Mouse (Mus musculus): ENCODE data around the gene 2410004P03Rik. TPM values are rescaled to one million over a fixed set of nuclear protein-coding genes. Genes with fewer than 3 reads are reported as not detected.

Gene 2410004P03Rik
- polyA plus RNA-seq (2012; rRNA removed): 0.05 and 0.06 TPM in 2 replicates

- Histone ChIP-seq H3K36me3 (ENCODE audit: control insufficient read depth, insufficient read depth, low read length) (no peaks in the 10 kb centered on the region), H3K4me3 (ENCODE audit: low read depth, low read length) (peak within 1 kb of the TSS; percentile 65), H3K27me3 (ENCODE audit: control insufficient read depth, insufficient read depth, low read length) (no peaks in the 10 kb centered on the region), H3K4me1 (ENCODE audit: control insufficient read depth, insufficient read depth, insufficient read length, low read length) (peaks cover 7% of the 10 kb centered on the region), H3K27ac (ENCODE audit: insufficient read depth, low read depth, low read length) (no peak within 1 kb of the TSS)
- 10% methylated on average over 29 of the region's 29 CpGs for WGBS
- TF ChIP-seq CTCF (IDR thresholded peaks at IDR 0.05; ENCODE audit: extremely low read depth, insufficient read length, insufficient replicate concordance, low read depth, low read length): peak; percentile 92
- no peak for TF ChIP-seq POLR2A (IDR thresholded peaks at IDR 0.05; ENCODE audit: low read depth, low read length)
These were observed at the start of gene 2410004P03Rik for GRCm38 (mm10) chr12:17011100-17011870. TSS of gene 2410004P03Rik (minus strand) at chr12:17011727.

DNA sequence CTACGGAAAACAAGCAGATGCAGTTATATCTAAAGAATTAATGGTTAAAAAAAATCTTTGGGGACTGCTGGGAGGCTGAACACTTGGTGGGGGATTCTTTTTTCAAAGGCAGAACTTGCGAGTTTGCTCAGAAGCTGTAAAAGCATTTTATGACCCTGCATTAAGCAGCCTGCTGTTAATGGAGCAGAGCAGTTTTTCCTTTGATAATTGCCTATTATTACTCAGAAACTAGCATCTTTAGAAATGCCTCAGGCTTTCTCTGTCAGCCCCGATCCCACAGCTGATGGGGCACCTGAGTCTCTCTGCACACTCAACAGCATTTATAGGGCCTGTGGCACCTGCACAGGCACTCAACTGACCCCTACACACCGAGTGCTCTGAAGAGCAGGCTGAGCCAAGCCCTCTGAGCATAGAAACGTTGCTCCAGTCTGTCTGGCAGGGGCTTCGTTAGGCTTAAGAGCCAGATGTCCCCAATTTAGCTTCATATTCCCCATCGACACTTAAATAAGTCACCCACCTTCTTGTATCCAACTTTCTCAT is 49.7 kb upstream of the 2410004P03Rik start:
- TF ChIP-seq CTCF (IDR thresholded peaks at IDR 0.05; ENCODE audit: extremely low read depth, insufficient read length, insufficient replicate concordance, low read depth, low read length): no peak
- no peak for TF ChIP-seq POLR2A (IDR thresholded peaks at IDR 0.05; ENCODE audit: low read depth, low read length)
- WGBS: 30% methylated on average over 7 of the region's 7 CpGs
- no peak overlapping the region for H3K4me3 ChIP-seq (ENCODE audit: low read depth, low read length)

GRCm38 (mm10) chr12:17058490-17058889 is 47.0 kb upstream of the 2410004P03Rik start:
- no peak for TF ChIP-seq CTCF (IDR thresholded peaks at IDR 0.05; ENCODE audit: extremely low read depth, insufficient read length, insufficient replicate concordance, low read depth, low read length)
- TF ChIP-seq POLR2A (IDR thresholded peaks at IDR 0.05; ENCODE audit: low read depth, low read length): no peak
- 44% methylated on average over 10 of the region's 10 CpGs for WGBS
- no peaks in the 10 kb centered on the region for H3K27me3 ChIP-seq (ENCODE audit: control insufficient read depth, insufficient read depth, low read length)

More for the DNA sequence above, 49.7 kb upstream of the 2410004P03Rik start:
- H3K27ac ChIP-seq (ENCODE audit: insufficient read depth, low read depth, low read length): no peak overlapping the region
- no peaks in the 10 kb centered on the region for H3K27me3 ChIP-seq (ENCODE audit: control insufficient read depth, insufficient read depth, low read length)
- H3K36me3 ChIP-seq (ENCODE audit: control insufficient read depth, insufficient read depth, low read length): no peaks in the 10 kb centered on the region
- H3K4me1 ChIP-seq (ENCODE audit: control insufficient read depth, insufficient read depth, insufficient read length, low read length): no peaks in the 10 kb centered on the region

DNA sequence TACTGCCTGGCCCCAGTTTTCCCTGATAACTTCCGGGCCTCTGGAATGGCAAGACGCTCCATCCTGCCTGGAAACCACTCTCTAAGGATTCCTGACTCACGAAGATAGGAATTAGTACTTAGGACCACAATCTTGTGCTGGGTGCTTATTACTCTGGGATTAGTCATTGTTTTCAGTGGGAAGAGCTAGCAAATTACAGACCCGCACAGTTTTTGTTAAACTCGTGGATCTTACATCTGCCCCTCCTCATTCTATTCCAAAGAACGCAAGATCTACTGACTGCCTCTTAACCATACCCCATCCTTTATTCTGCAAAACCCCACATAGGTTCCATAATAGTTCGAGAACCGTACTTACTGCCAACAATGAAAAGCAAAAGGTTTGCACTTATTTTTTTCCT is 45.6 kb upstream of the 2410004P03Rik start:
- no peak overlapping the region for H3K27ac ChIP-seq (ENCODE audit: insufficient read depth, low read depth, low read length)
- H3K36me3 ChIP-seq (ENCODE audit: control insufficient read depth, insufficient read depth, low read length): no peaks in the 10 kb centered on the region
- H3K4me3 ChIP-seq (ENCODE audit: low read depth, low read length): no peak overlapping the region
- TF ChIP-seq POLR2A (IDR thresholded peaks at IDR 0.05; ENCODE audit: low read depth, low read length) (no peak), CTCF (IDR thresholded peaks at IDR 0.05; ENCODE audit: extremely low read depth, insufficient read length, insufficient replicate concordance, low read depth, low read length) (no peak)
- no peaks in the 10 kb centered on the region for H3K27me3 ChIP-seq (ENCODE audit: control insufficient read depth, insufficient read depth, low read length)
- 81% methylated on average over 8 of the region's 8 CpGs for WGBS
- no peaks in the 10 kb centered on the region for H3K4me1 ChIP-seq (ENCODE audit: control insufficient read depth, insufficient read depth, insufficient read length, low read length)

More at GRCm38 (mm10) chr12:17058490-17058889, 47.0 kb upstream of the 2410004P03Rik start:
- Histone ChIP-seq H3K36me3 (ENCODE audit: control insufficient read depth, insufficient read depth, low read length) (no peaks in the 10 kb centered on the region), H3K4me1 (ENCODE audit: control insufficient read depth, insufficient read depth, insufficient read length, low read length) (no peaks in the 10 kb centered on the region), H3K27ac (ENCODE audit: insufficient read depth, low read depth, low read length) (no peak overlapping the region), H3K4me3 (ENCODE audit: low read depth, low read length) (no peak overlapping the region)

DNA sequence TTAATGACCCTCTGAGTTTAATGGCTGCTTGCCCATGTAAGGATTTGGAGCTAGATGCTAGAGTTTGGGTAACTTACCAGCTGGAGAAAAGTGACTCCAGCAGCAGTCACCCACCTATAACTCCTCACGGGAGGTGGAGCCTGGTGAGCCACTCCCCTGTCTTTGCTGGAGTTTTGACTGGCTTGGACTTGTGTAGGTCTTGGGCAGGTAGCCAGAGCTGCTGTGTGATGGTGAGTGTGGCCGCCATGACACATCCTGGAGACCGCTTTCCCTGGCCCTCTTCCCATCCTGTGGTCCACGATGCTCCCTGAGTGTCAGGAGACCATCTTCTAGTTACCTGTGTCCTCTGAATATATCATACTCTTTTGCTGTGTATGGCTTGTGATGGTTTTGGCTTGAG is 44.2 kb upstream of the 2410004P03Rik start:
- no peak overlapping the region for H3K4me3 ChIP-seq (ENCODE audit: low read depth, low read length)
- TF ChIP-seq CTCF (IDR thresholded peaks at IDR 0.05; ENCODE audit: extremely low read depth, insufficient read length, insufficient replicate concordance, low read depth, low read length) (no peak), POLR2A (IDR thresholded peaks at IDR 0.05; ENCODE audit: low read depth, low read length) (no peak)
- 82% methylated on average over 4 of the region's 4 CpGs for WGBS
- no peaks in the 10 kb centered on the region for H3K36me3 ChIP-seq (ENCODE audit: control insufficient read depth, insufficient read depth, low read length)
- H3K27me3 ChIP-seq (ENCODE audit: control insufficient read depth, insufficient read depth, low read length): no peaks in the 10 kb centered on the region
- H3K27ac ChIP-seq (ENCODE audit: insufficient read depth, low read depth, low read length): no peak overlapping the region
- H3K4me1 ChIP-seq (ENCODE audit: control insufficient read depth, insufficient read depth, insufficient read length, low read length): no peaks in the 10 kb centered on the region

- no peaks in the 10 kb centered on the region for H3K4me1 ChIP-seq (ENCODE audit: control insufficient read depth, insufficient read depth, insufficient read length, low read length)
- WGBS: 52% methylated on average over 4 of the region's 4 CpGs
- no peaks in the 10 kb centered on the region for H3K36me3 ChIP-seq (ENCODE audit: control insufficient read depth, insufficient read depth, low read length)
- no peak for TF ChIP-seq POLR2A (IDR thresholded peaks at IDR 0.05; ENCODE audit: low read depth, low read length)
- TF ChIP-seq CTCF (IDR thresholded peaks at IDR 0.05; ENCODE audit: extremely low read depth, insufficient read length, insufficient replicate concordance, low read depth, low read length): peak; percentile 49; the same call in 1 of the 2 replicates
- H3K27me3 ChIP-seq (ENCODE audit: control insufficient read depth, insufficient read depth, low read length): no peaks in the 10 kb centered on the region
- H3K4me3 ChIP-seq (ENCODE audit: low read depth, low read length): no peak overlapping the region
- H3K27ac ChIP-seq (ENCODE audit: insufficient read depth, low read depth, low read length): no peak overlapping the region
These were observed 43.2 kb upstream of the 2410004P03Rik start for GRCm38 (mm10) chr12:17054691-17055090.

GRCm38 (mm10) chr12:17052673-17053072 is 41.1 kb upstream of the 2410004P03Rik start:
- Histone ChIP-seq H3K4me1 (ENCODE audit: control insufficient read depth, insufficient read depth, insufficient read length, low read length) (no peaks in the 10 kb centered on the region), H3K27ac (ENCODE audit: insufficient read depth, low read depth, low read length) (no peak overlapping the region), H3K27me3 (ENCODE audit: control insufficient read depth, insufficient read depth, low read length) (no peaks in the 10 kb centered on the region), H3K36me3 (ENCODE audit: control insufficient read depth, insufficient read depth, low read length) (no peaks in the 10 kb centered on the region), H3K4me3 (ENCODE audit: low read depth, low read length) (no peak overlapping the region)
- no peak for TF ChIP-seq POLR2A (IDR thresholded peaks at IDR 0.05; ENCODE audit: low read depth, low read length)
- TF ChIP-seq CTCF (IDR thresholded peaks at IDR 0.05; ENCODE audit: extremely low read depth, insufficient read length, insufficient replicate concordance, low read depth, low read length): no peak
- 53% methylated on average over 2 of the region's 2 CpGs for WGBS
